Mouse (Mus musculus) right cerebral cortex, postnatal 36 days (tissue): ENCODE measurements around the gene Spag9.
A peak's percentile ranks its signal among the peaks of the same experiment; 100 is the strongest.
"Not testable (repeated sequence)": the region's sequence is repeated elsewhere in the genome, so short reads cannot be mapped to it uniquely, and the experiment has no call there.

Source experiments
- DNase-seq, 2 experiments: peaks; one replicate each; pipeline ENCODE4 v3.0.0; 2022; ENCODE audit warnings: low spot score in 2 of 2, mixed read lengths in 1 of 2

The Spag9 gene

GRCm38 (mm10) chr11:94047288-94047687 lies 51.4 kb downstream of the Spag9 start:
- no peak for DNase-seq

GRCm38 (mm10) chr11:94054176-94054575 lies 58.3 kb downstream of the Spag9 start:
- DNase-seq = no peak

GRCm38 (mm10) chr11:94054901-94055300 lies 59.0 kb downstream of the Spag9 start:
- DNase-seq = no peak

GRCm38 (mm10) chr11:94063941-94064340 lies 68.0 kb downstream of the Spag9 start:
- no peak for DNase-seq

GRCm38 (mm10) chr11:94070455-94070854 lies 74.6 kb downstream of the Spag9 start:
- no peak for DNase-seq

GRCm38 (mm10) chr11:94073283-94073682 lies 77.4 kb downstream of the Spag9 start:
- DNase-seq = no peak

- DNase-seq = not testable (repeated sequence)
These were observed 91.1 kb downstream of the Spag9 start for GRCm38 (mm10) chr11:94086966-94087365.

- DNase-seq = no peak
These were observed 94.6 kb downstream of the Spag9 start for GRCm38 (mm10) chr11:94090496-94090895.

- no peak for DNase-seq
These were observed 101.6 kb downstream of the Spag9 start for GRCm38 (mm10) chr11:94097489-94097888.

GRCm38 (mm10) chr11:94098840-94099239 lies 102.9 kb downstream of the Spag9 start:
- no peak for DNase-seq

GRCm38 (mm10) chr11:94113795-94114194 lies 117.9 kb downstream of the Spag9 start:
- no peak for DNase-seq

GRCm38 (mm10) chr11:94115408-94115807 lies 119.5 kb downstream of the Spag9 start:
- DNase-seq = no peak

- DNase-seq = no peak
These were observed 120.8 kb downstream of the Spag9 start for GRCm38 (mm10) chr11:94116655-94117054.

GRCm38 (mm10) chr11:94117836-94118235 lies 121.9 kb downstream of the Spag9 start:
- DNase-seq = no peak

GRCm38 (mm10) chr11:94118612-94119011 lies 122.7 kb downstream of the Spag9 start:
- no peak for DNase-seq

- no peak for DNase-seq
These were observed 124.8 kb downstream of the Spag9 start for GRCm38 (mm10) chr11:94120690-94121089.

GRCm38 (mm10) chr11:94121501-94121900 lies 125.6 kb downstream of the Spag9 start:
- DNase-seq = no peak

GRCm38 (mm10) chr11:94122341-94123030 lies 126.6 kb downstream of the Spag9 start:
- no peak for DNase-seq

GRCm38 (mm10) chr11:94126701-94127100 lies 130.8 kb downstream of the Spag9 start:
- no peak for DNase-seq

GRCm38 (mm10) chr11:94127966-94128365 lies 132.1 kb downstream of the Spag9 start:
- peak; percentile 72 to 81 for DNase-seq

- no peak for DNase-seq
These were observed 132.6 kb downstream of the Spag9 start for GRCm38 (mm10) chr11:94128506-94128905.

GRCm38 (mm10) chr11:94129261-94130059 lies 133.6 kb downstream of the Spag9 start:
- DNase-seq = peak; percentile 53 to 67
